Comparison of ENCODE assay signal across 33 mouse cellular contexts in the genomic region with DNA sequence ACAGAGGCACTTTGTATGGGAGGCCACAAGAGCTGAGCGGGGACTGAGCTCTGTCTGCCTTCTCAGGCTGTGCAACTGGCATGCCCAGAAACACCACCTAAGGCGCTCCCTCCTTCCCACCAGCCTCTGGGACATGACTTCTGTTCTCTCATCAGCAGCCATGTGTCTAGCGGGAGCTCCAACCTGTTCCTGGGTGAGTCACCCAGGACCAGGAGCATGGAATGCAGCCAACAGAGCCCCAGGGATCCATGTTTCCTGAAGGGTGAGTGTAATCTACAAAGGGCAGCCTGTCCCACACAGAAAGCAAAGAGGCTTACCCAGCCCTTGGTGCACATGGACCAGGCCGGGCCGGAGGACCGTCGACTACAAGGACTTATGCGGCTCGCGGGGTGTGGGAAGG. TPM values are rescaled to one million over a fixed set of nuclear protein-coding genes. Genes with fewer than 3 reads are reported as not detected.
DNase-seq lines count a peak whose midpoint lies in the region; ATAC-seq and TF ChIP-seq lines count a peak whose summit lies in the region.
"Had no signal": no experiment of that assay in that cellular context is flagged by ENCODE, and none has a peak within 500 bp of the region (broad histone marks: within the 10 kb centered on the region; RNA-seq: fewer than 3 reads in every experiment).

No protein-coding gene starts in this region.

- no peak overlapping the region for H3K4me2 ChIP-seq in forebrain, embryonic 12.5 days
- H3K4me2 ChIP-seq in forebrain, postnatal 0 days (ENCODE audit: low read depth), result no peak overlapping the region
- H3K4me2 ChIP-seq: embryonic facial prominence, embryonic 15.5 days; forebrain, embryonic 15.5 days; heart, embryonic 15.5 days; hindbrain, embryonic 14.5 days; limb, embryonic 12.5 days; liver, embryonic 11.5 days; midbrain, embryonic 15.5 days; neural tube, embryonic 12.5 days had no signal

- DNase-seq in adrenal gland, adult (ENCODE audit: inconsistent age in 2 of 2, low spot score in 1 of 2), result peak; percentile 68 to 73
- DNase-seq in adrenal gland, adult 8-10 months, result no peak
- DNase-seq in forebrain, postnatal 0 days, result no peak
- peak; percentile 68 for DNase-seq in 3134 (ENCODE audit: extremely low read depth, insufficient read length, low spot score)
- peak; percentile 72 for DNase-seq in adrenal gland, postnatal 14 days
- DNase-seq in frontal cortex, postnatal 25 days (ENCODE audit: low spot score in 2 of 2), result no peak
- no peak for DNase-seq in thymus, postnatal 36 days
- DNase-seq: cerebellum, adult 11-12 months; gastrocnemius, postnatal 36 days; heart, postnatal 36 days; kidney, adult 18-20 months; kidney, postnatal 10 days; liver, postnatal 0 days; retina, postnatal 1 day; right cerebral cortex, postnatal 4 days; thymus, adult 2 months had no signal

- H3K4me3 ChIP-seq in forebrain, embryonic 12.5 days (replicated peaks), result no peak overlapping the region
- H3K4me3 ChIP-seq in forebrain, postnatal 0 days (ENCODE audit: low read depth, low read length), result no peak overlapping the region
- H3K4me3 ChIP-seq: embryonic facial prominence, embryonic 15.5 days; forebrain, embryonic 15.5 days; heart, embryonic 15.5 days; limb, embryonic 12.5 days; midbrain, embryonic 15.5 days; neural tube, embryonic 12.5 days had no signal

- 0 out of 2 replicates have a peak, but pooled peaks cover 3% of the 10 kb centered on the region for H3K27me3 ChIP-seq in forebrain, embryonic 12.5 days
- no peaks in the 10 kb centered on the region for H3K27me3 ChIP-seq in forebrain, postnatal 0 days (ENCODE audit: insufficient read depth, low read length)
- H3K27me3 ChIP-seq: embryonic facial prominence, embryonic 15.5 days; forebrain, embryonic 15.5 days; limb, embryonic 12.5 days; midbrain, embryonic 15.5 days; neural tube, embryonic 12.5 days had no signal

- H3K9me3 ChIP-seq in forebrain, embryonic 12.5 days, result no peaks in the 10 kb centered on the region
- H3K9me3 ChIP-seq in forebrain, postnatal 0 days (ENCODE audit: low read length), result no peaks in the 10 kb centered on the region
- H3K9me3 ChIP-seq: embryonic facial prominence, embryonic 15.5 days; forebrain, embryonic 15.5 days; heart, embryonic 15.5 days; limb, embryonic 12.5 days; midbrain, embryonic 15.5 days; neural tube, embryonic 12.5 days had no signal

- WGBS in forebrain, embryonic 12.5 days, result 88% methylated on average over 10 of the region's 10 CpGs
- 86% methylated on average over 10 of the region's 10 CpGs for WGBS in forebrain, postnatal 0 days

- peaks cover 15% of the 10 kb centered on the region for H3K4me1 ChIP-seq in forebrain, embryonic 12.5 days
- peaks cover 8% of the 10 kb centered on the region; the same call in 1 of the 2 replicates for H3K4me1 ChIP-seq in forebrain, postnatal 0 days (ENCODE audit: insufficient read depth)

- H3K27ac ChIP-seq in forebrain, embryonic 12.5 days, result no peak overlapping the region
- H3K27ac ChIP-seq in forebrain, postnatal 0 days (ENCODE audit: low read depth, low read length), result no peak overlapping the region
- H3K27ac ChIP-seq: embryonic facial prominence, embryonic 15.5 days; forebrain, embryonic 15.5 days; heart, embryonic 15.5 days; hindbrain, embryonic 14.5 days; limb, embryonic 12.5 days; macrophage; midbrain, embryonic 15.5 days; neural tube, embryonic 12.5 days had no signal

- peak overlapping the region; percentile 4; the same call in 1 of the 2 replicates for H3K9ac ChIP-seq in forebrain, embryonic 12.5 days
- no peak overlapping the region for H3K9ac ChIP-seq in forebrain, postnatal 0 days
- H3K9ac ChIP-seq: embryonic facial prominence, embryonic 15.5 days; forebrain, embryonic 15.5 days; heart, embryonic 15.5 days; hindbrain, embryonic 14.5 days; limb, embryonic 12.5 days; liver, postnatal 0 days; midbrain, embryonic 15.5 days; neural tube, embryonic 12.5 days had no signal

- no peak for ATAC-seq in forebrain, embryonic 12.5 days (ENCODE audit: low FRiP score)
- no peak for ATAC-seq in forebrain, postnatal 0 days
- ATAC-seq: forebrain, embryonic 15.5 days; inflammation-experienced regulatory T-cells, adult 6 months; liver, postnatal 0 days; lung, postnatal 0 days; midbrain, embryonic 15.5 days had no signal

- TF ChIP-seq CTCF in forebrain, postnatal 0 days (IDR thresholded peaks at IDR 0.05; ENCODE audit: low read depth), result no peak

- peaks cover 52% of the 10 kb centered on the region for H3K36me3 ChIP-seq in forebrain, embryonic 12.5 days (replicated peaks)
- peaks cover 41% of the 10 kb centered on the region for H3K36me3 ChIP-seq in forebrain, postnatal 0 days (ENCODE audit: insufficient read depth)

RNA-seq across cellular contexts. Expression of gene Zfp316, which starts 5.1 kb away (rescaled TPM):
- total RNA-seq in adrenal gland, adult 8-10 months (2022), result 10 to 100 TPM; 11.0 to 13.1 (median 12.0) TPM
- polyA plus RNA-seq in forebrain, embryonic 12.5 days (2016; fragmentation: Nextera tagmentation; extraction: Ambion mirVana), result 13.2 and 13.9 TPM in 2 replicates
- 21.5 and 29.8 TPM in 2 replicates for total RNA-seq in forebrain, postnatal 0 days (2014; rRNA removed)
- 5.5 and 7.5 TPM in 2 replicates for polyA plus RNA-seq in forebrain, postnatal 0 days (2015; fragmentation: Nextera tagmentation; extraction: Ambion mirVana)
- total RNA-seq in adrenal gland, postnatal 14 days (2021), result 6.9 and 7.6 TPM in 2 replicates

RNA-seq across cellular contexts. Expression of gene Zfp853, which starts 28.7 kb away (rescaled TPM):
- total RNA-seq in adrenal gland, adult 8-10 months (2022), result under 1 TPM; 0.20 to 0.54 (median 0.46) TPM
- polyA plus RNA-seq in forebrain, embryonic 12.5 days (2016; fragmentation: Nextera tagmentation; extraction: Ambion mirVana), result 0.09 TPM in 1 of 2 replicates, not detected in the other
- 9.8 and 16.5 TPM in 2 replicates for total RNA-seq in forebrain, postnatal 0 days (2014; rRNA removed)
- polyA plus RNA-seq in forebrain, postnatal 0 days (2015; fragmentation: Nextera tagmentation; extraction: Ambion mirVana), result 0.18 and 0.23 TPM in 2 replicates
- total RNA-seq in adrenal gland, postnatal 14 days (2021), result 0.41 and 0.83 TPM in 2 replicates
- total RNA-seq: common myeloid progenitor, adult 5-6 weeks; gastrocnemius, adult 18-20 months had no signal
- polyA plus RNA-seq: forebrain, embryonic 15.5 days; heart, embryonic 15.5 days; inflammation-experienced regulatory T-cells, adult 6 months; liver, embryonic 11.5 days; liver, postnatal 0 days; lung, postnatal 0 days; macrophage; neural tube, embryonic 12.5 days had no signal

RNA-seq across cellular contexts. Expression of gene Zfp12, which starts 29.7 kb away (rescaled TPM):
- 10 to 100 TPM; 22.8 to 30.6 (median 25.7) TPM for total RNA-seq in adrenal gland, adult 8-10 months (2022)
- polyA plus RNA-seq in forebrain, embryonic 12.5 days (2016; fragmentation: Nextera tagmentation; extraction: Ambion mirVana), result 28.5 and 29.1 TPM in 2 replicates
- total RNA-seq in forebrain, postnatal 0 days (2014; rRNA removed), result 35.2 and 37.1 TPM in 2 replicates
- polyA plus RNA-seq in forebrain, postnatal 0 days (2015; fragmentation: Nextera tagmentation; extraction: Ambion mirVana), result 11.9 and 14.0 TPM in 2 replicates
- total RNA-seq in adrenal gland, postnatal 14 days (2021), result 19.7 and 22.0 TPM in 2 replicates

RNA-seq across cellular contexts. Expression of gene Spdye4a, which starts 38.0 kb away (rescaled TPM):
- not detected for total RNA-seq in adrenal gland, adult 8-10 months (2022)
- not detected in 2 replicates for polyA plus RNA-seq in forebrain, embryonic 12.5 days (2016; fragmentation: Nextera tagmentation; extraction: Ambion mirVana)
- total RNA-seq in forebrain, postnatal 0 days (2014; rRNA removed), result not detected in 2 replicates
- polyA plus RNA-seq in forebrain, postnatal 0 days (2015; fragmentation: Nextera tagmentation; extraction: Ambion mirVana), result not detected in 2 replicates
- total RNA-seq in adrenal gland, postnatal 14 days (2021), result not detected in 2 replicates
- total RNA-seq: common myeloid progenitor, adult 5-6 weeks; ES-E14; gastrocnemius, adult 18-20 months; gastrocnemius, postnatal 36 days; heart, postnatal 36 days; left cerebral cortex, postnatal 14 days had no signal
- polyA plus RNA-seq: embryonic facial prominence, embryonic 15.5 days; forebrain, embryonic 15.5 days; heart, embryonic 15.5 days; hindbrain, embryonic 14.5 days; inflammation-experienced regulatory T-cells, adult 6 months; limb, embryonic 12.5 days; liver, embryonic 11.5 days; liver, postnatal 0 days; lung, postnatal 0 days; macrophage; midbrain, embryonic 15.5 days; neural tube, embryonic 12.5 days; stomach, embryonic 14.5 days; thymus, adult 2 months had no signal

RNA-seq across cellular contexts. Expression of gene E130309D02Rik, which starts 50.5 kb away (rescaled TPM):
- total RNA-seq in adrenal gland, adult 8-10 months (2022), result 10 to 100 TPM; 22.1 to 34.5 (median 28.6) TPM
- 60.4 and 61.5 TPM in 2 replicates for polyA plus RNA-seq in forebrain, embryonic 12.5 days (2016; fragmentation: Nextera tagmentation; extraction: Ambion mirVana)
- total RNA-seq in forebrain, postnatal 0 days (2014; rRNA removed), result 40.9 and 44.7 TPM in 2 replicates
- polyA plus RNA-seq in forebrain, postnatal 0 days (2015; fragmentation: Nextera tagmentation; extraction: Ambion mirVana), result 27.7 and 29.2 TPM in 2 replicates
- 24.5 and 26.4 TPM in 2 replicates for total RNA-seq in adrenal gland, postnatal 14 days (2021)

Comparison
In these comparisons a context has a peak if more than half of its experiments do, and no peak if none do; other contexts are left out.
1. DNase-seq: peak in adrenal gland, adult (2 of 2), 3134 (single experiment) and adrenal gland, postnatal 14 days (single experiment); none in adrenal gland, adult 8-10 months (single experiment), forebrain, postnatal 0 days (single experiment), frontal cortex, postnatal 25 days (0 of 2) and thymus, postnatal 36 days (0 of 2).